In genomic region chr4:141165744-141166292, GRCm38 (mm10) we compare ENCODE assay signal across 23 mouse cellular contexts. TPM values are rescaled to one million over a fixed set of nuclear protein-coding genes. Genes with fewer than 3 reads are reported as not detected.
DNase-seq lines count a peak whose midpoint lies in the region; ATAC-seq and TF ChIP-seq lines count a peak whose summit lies in the region.
"Had no signal": no experiment of that assay in that cellular context is flagged by ENCODE, and none has a peak within 500 bp of the region (broad histone marks: within the 10 kb centered on the region; RNA-seq: fewer than 3 reads in every experiment).

No protein-coding gene starts in this region.

- no peak overlapping the region for H3K9ac ChIP-seq in ES-E14 (ENCODE audit: insufficient read depth, low read depth, low read length, poor library complexity, severe bottlenecking)
- H3K9ac ChIP-seq: embryonic facial prominence, embryonic 15.5 days; forebrain, embryonic 15.5 days; hindbrain, embryonic 12.5 days had no signal

- no peak for TF ChIP-seq POLR2A in small intestine, adult 2 months (IDR thresholded peaks at IDR 0.05; ENCODE audit: low read depth, low read length)

- ATAC-seq in erythroid progenitor cell, adult 5-6 weeks (replicated peaks; ENCODE audit: low FRiP score, poor library complexity, severe bottlenecking), result no peak
- ATAC-seq: forebrain, embryonic 15.5 days; hindbrain, embryonic 16.5 days; inflammation-experienced regulatory T-cells, adult 6 months had no signal

- H3K36me3 ChIP-seq in E14TG2a.4 (ENCODE audit: insufficient read depth, low read length) (peaks cover 46% of the 10 kb centered on the region), ES-E14 (ENCODE audit: control insufficient read depth, insufficient read depth, low read length, poor library complexity, severe bottlenecking) (peaks cover 6% of the 10 kb centered on the region)
- peaks cover 10% of the 10 kb centered on the region; the same call in 1 of the 2 replicates for H3K36me3 ChIP-seq in small intestine, adult 2 months (ENCODE audit: control insufficient read depth, insufficient read depth, low read length)

- in situ Hi-C loops in ES-E14 (cut with MboI; ENCODE audit: low sequenced_read_pairs in 2 of 2, unreplicated experiment in 2 of 2), result no loop called here

- H3K27me3 ChIP-seq in E14TG2a.4 (ENCODE audit: insufficient read depth, low read length), result no peaks in the 10 kb centered on the region
- H3K27me3 ChIP-seq in small intestine, adult 2 months (ENCODE audit: control insufficient read depth, insufficient read depth, low read length), result no peaks in the 10 kb centered on the region
- H3K27me3 ChIP-seq: embryonic facial prominence, embryonic 15.5 days; forebrain, embryonic 15.5 days; hindbrain, embryonic 12.5 days had no signal

- peak overlapping the region; percentile 68 for H3K4me3 ChIP-seq in E14TG2a.4 (replicated peaks; ENCODE audit: low read length)
- peak overlapping the region in 1 of 2 experiments; percentile 41; a peak in 2 of 4 replicates for H3K4me3 ChIP-seq in ES-E14 (ENCODE audit: insufficient read depth in 1 of 2, low read depth in 1 of 2, low read length in 2 of 2, poor library complexity in 1 of 2, severe bottlenecking in 1 of 2)
- H3K4me3 ChIP-seq in small intestine, adult 2 months (ENCODE audit: low read depth, low read length), result no peak overlapping the region
- H3K4me3 ChIP-seq: embryonic facial prominence, embryonic 15.5 days; erythroblast, embryonic 14.5 days; forebrain, embryonic 15.5 days; hindbrain, embryonic 12.5 days had no signal

- 38% methylated on average over 8 of the region's 8 CpGs for WGBS in small intestine, adult 2 months

- peaks cover 68% of the 10 kb centered on the region for H3K4me1 ChIP-seq in E14TG2a.4 (replicated peaks; ENCODE audit: low read depth, low read length)
- peaks cover 12 to 15% of the 10 kb centered on the region in 2 experiments for H3K4me1 ChIP-seq in ES-E14 (ENCODE audit: control insufficient read depth in 2 of 2, insufficient read depth in 2 of 2, low read length in 2 of 2, poor library complexity in 1 of 2)
- peaks cover 9% of the 10 kb centered on the region for H3K4me1 ChIP-seq in small intestine, adult 2 months (ENCODE audit: control insufficient read depth, insufficient read depth, insufficient read length, low read length)
- H3K4me1 ChIP-seq: embryonic facial prominence, embryonic 15.5 days; forebrain, embryonic 15.5 days; hindbrain, embryonic 12.5 days had no signal

- H3K9me3 ChIP-seq in E14TG2a.4 (ENCODE audit: low read length) (no peaks in the 10 kb centered on the region), ES-E14 (ENCODE audit: control insufficient read depth, insufficient read depth, low read depth, low read length) (no peaks in the 10 kb centered on the region)
- H3K9me3 ChIP-seq: embryonic facial prominence, embryonic 15.5 days; forebrain, embryonic 15.5 days had no signal

- peak; percentile 9; the same call in 1 of the 2 replicates for TF ChIP-seq CTCF in E14TG2a.4 (conservative IDR thresholded peaks at IDR 0.05; ENCODE audit: low read length)
- TF ChIP-seq CTCF in small intestine, adult 2 months (IDR thresholded peaks at IDR 0.05; ENCODE audit: extremely low read depth, insufficient read length, insufficient replicate concordance, low read depth, low read length), result no peak

- peak overlapping the region; percentile 92 for H3K27ac ChIP-seq in ES-E14 (ENCODE audit: insufficient read depth, low read depth, low read length, poor library complexity, severe bottlenecking)
- H3K27ac ChIP-seq in small intestine, adult 2 months (ENCODE audit: insufficient read depth, low read depth, low read length), result peak overlapping the region; percentile 68; the same call in 1 of the 2 replicates
- H3K27ac ChIP-seq: embryonic facial prominence, embryonic 15.5 days; forebrain, embryonic 15.5 days; hindbrain, embryonic 12.5 days had no signal

- DNase-seq in gastrocnemius, postnatal 25 days, result peak; percentile 22
- no peak for DNase-seq in gastrocnemius, postnatal 10 days
- DNase-seq in ES-E14 (ENCODE audit: low read depth, low spot score), result peak; percentile 77
- no peak for DNase-seq in layer of hippocampus, adult 11-12 months (ENCODE audit: low spot score)
- DNase-seq: adrenal gland, adult 8-10 months; adrenal gland, postnatal 36 days; cerebellum, adult 11 months; cerebellum, adult 8-10 months; cerebellum, postnatal 14 days; embryo, embryonic 11 days; gastrocnemius, postnatal 14 days; heart, adult 11 months; heart, postnatal 10 days; heart, postnatal 4 days had no signal

TF ChIP-seq in ES-E14, 5 proteins besides CTCF, POLR2A, EP300 and RAD21:
- no peak for TF ChIP-seq MAFK (IDR thresholded peaks at IDR 0.05; ENCODE audit: insufficient read depth, low read depth, low read length)
- peak; percentile 81 for TF ChIP-seq ZNF384 (IDR thresholded peaks at IDR 0.05; ENCODE audit: low read depth, low read length)
- TF ChIP-seq HCFC1 (IDR thresholded peaks at IDR 0.05; ENCODE audit: borderline replicate concordance, insufficient read depth, low read length), result no peak
- no peak for TF ChIP-seq ZC3H11A (IDR thresholded peaks at IDR 0.05; ENCODE audit: borderline replicate concordance, low read depth, low read length)
- no peak for TF ChIP-seq CHD2 (IDR thresholded peaks at IDR 0.05; ENCODE audit: low read depth, low read length)

RNA-seq across cellular contexts. Expression of gene Fbxo42, which starts 18.1 kb away (rescaled TPM):
- 1 to 10 TPM; 7.3 to 9.6 TPM for total RNA-seq in gastrocnemius, postnatal 25 days (2021)
- total RNA-seq in gastrocnemius, postnatal 10 days (2021), result 10 to 100 TPM; 10.0 to 11.4 TPM
- 14.0 and 14.5 TPM in 2 replicates for total RNA-seq in ES-E14 (2012; rRNA removed)
- 6.6 and 13.1 TPM in 2 replicates for polyA plus RNA-seq in small intestine, adult 2 months (2012; rRNA removed)
- total RNA-seq in erythroid progenitor cell, adult 5-6 weeks (2015; ENCODE audit: low replicate concordance), result 37.5 and 43.6 TPM in 2 replicates
- 37.2 and 39.9 TPM in 2 replicates for total RNA-seq in erythroid progenitor cell, adult 5-6 weeks (2017; ENCODE audit: low replicate concordance)

RNA-seq across cellular contexts. Expression of gene Szrd1, which starts 26.2 kb away (rescaled TPM):
- 100 to 1,000 TPM; 131 to 162 TPM for total RNA-seq in gastrocnemius, postnatal 25 days (2021)
- 100 to 1,000 TPM; 173 to 178 TPM for total RNA-seq in gastrocnemius, postnatal 10 days (2021)
- 46.2 and 64.6 TPM in 2 replicates for total RNA-seq in ES-E14 (2012; rRNA removed)
- 27.0 and 52.5 TPM in 2 replicates for polyA plus RNA-seq in small intestine, adult 2 months (2012; rRNA removed)
- 13.7 and 19.3 TPM in 2 replicates for total RNA-seq in erythroid progenitor cell, adult 5-6 weeks (2015; ENCODE audit: low replicate concordance)
- total RNA-seq in erythroid progenitor cell, adult 5-6 weeks (2017; ENCODE audit: low replicate concordance), result 14.8 and 20.2 TPM in 2 replicates

RNA-seq across cellular contexts. Expression of gene Rsg1, which starts 47.9 kb away (rescaled TPM):
- total RNA-seq in gastrocnemius, postnatal 25 days (2021), result under 1 TPM in 1 of 2 experiments, not detected in 1; 0.27 TPM
- under 1 TPM; 0.70 to 0.89 TPM for total RNA-seq in gastrocnemius, postnatal 10 days (2021)
- 2.9 and 4.7 TPM in 2 replicates for total RNA-seq in ES-E14 (2012; rRNA removed)
- 0.51 and 0.81 TPM in 2 replicates for polyA plus RNA-seq in small intestine, adult 2 months (2012; rRNA removed)
- not detected in 2 replicates for total RNA-seq in erythroid progenitor cell, adult 5-6 weeks (2015; ENCODE audit: low replicate concordance)
- total RNA-seq in erythroid progenitor cell, adult 5-6 weeks (2017; ENCODE audit: low replicate concordance), result not detected in 2 replicates
- polyA plus RNA-seq: erythroblast, embryonic 14.5 days had no signal

Comparison
In these comparisons a context has a peak if more than half of its experiments do, and no peak if none do; other contexts are left out.
1. DNase-seq: peak in gastrocnemius, postnatal 25 days (single experiment) and ES-E14 (single experiment); none in gastrocnemius, postnatal 10 days (single experiment) and layer of hippocampus, adult 11-12 months (single experiment).